Mouse (Mus musculus) neural tube, embryonic 15.5 days (tissue): ENCODE measurements at regions not wholly inside any gene's neighbourhood (a gene's known extent, or its start where the extent isn't known, plus 50 kb on each side); places are given as distances from the start of the nearest gene placed in this dataset.

Source experiments
- ATAC-seq: fragments of 200-750 bp; cut with Nextera tagmentation; 2 replicates; pipeline ENCODE4 v1.8.0; 2017; ENCODE audit warnings: mild to moderate bottlenecking, moderate TSS enrichment, moderate library complexity; ENCODE audit not compliant: low FRiP score
- H3K27ac ChIP-seq: fragments of 300-500 bp; sonication (generic); replicated peaks from 2 replicates; pipeline ENCODE4 v1.5.1; 2015; ENCODE audit warnings: mild to moderate bottlenecking, inconsistent platforms
- H3K27me3 ChIP-seq: fragments of 300-500 bp; sonication (generic); replicated peaks from 2 replicates; pipeline ENCODE4 v1.6.1; 2015; ENCODE audit warnings: inconsistent platforms
- H3K36me3 ChIP-seq: fragments of 300-500 bp; sonication (generic); 2 replicates; pipeline ENCODE4 v1.6.1; 2015; ENCODE audit warnings: inconsistent platforms
- H3K4me1 ChIP-seq: fragments of 300-500 bp; sonication (generic); 2 replicates; pipeline ENCODE4 v1.6.1; 2015; ENCODE audit warnings: inconsistent platforms
- H3K4me2 ChIP-seq: fragments of 300-500 bp; sonication (generic); 2 replicates; pipeline ENCODE4 v1.6.1; 2015; ENCODE audit warnings: inconsistent platforms, mild to moderate bottlenecking, moderate library complexity
- H3K4me3 ChIP-seq: fragments of 300-500 bp; sonication (generic); replicated peaks from 2 replicates; pipeline ENCODE4 v1.5.1; 2015; ENCODE audit warnings: mild to moderate bottlenecking, inconsistent platforms
- H3K9ac ChIP-seq: fragments of 300-500 bp; sonication (generic); replicated peaks from 2 replicates; pipeline ENCODE4 v1.6.1; 2015; ENCODE audit warnings: mild to moderate bottlenecking, inconsistent platforms
- H3K9me3 ChIP-seq: fragments of 300-500 bp; sonication (generic); replicated peaks from 2 replicates; pipeline ENCODE4 v1.6.1; 2016; ENCODE audit warnings: inconsistent platforms
- whole genome bisulfite sequencing: fragments of 180-500 bp; shearing (Covaris S2); methylation state at CpG from one replicate; pipeline ENCODE4 v1.1.7; 2015; ENCODE audit warnings: mixed read lengths; 5-methylcytosine and 5-hydroxymethylcytosine counted together

GRCm38 (mm10) chr2:3941496-3941895, 76.0 kb upstream of the Frmd4a start:
- WGBS = 86% methylated on average over 1 of the region's 1 CpGs

GRCm38 (mm10) chr2:3947432-3947831, 70.1 kb upstream of the Frmd4a start:
- no peak overlapping the region for H3K4me3 ChIP-seq
- no peak overlapping the region for H3K4me2 ChIP-seq
- ATAC-seq = no peak
- 91% methylated on average over 3 of the region's 3 CpGs for WGBS
- H3K27me3 ChIP-seq = no peaks in the 10 kb centered on the region
- no peaks in the 10 kb centered on the region for H3K36me3 ChIP-seq
- no peak overlapping the region for H3K27ac ChIP-seq
- H3K4me1 ChIP-seq = no peaks in the 10 kb centered on the region
- H3K9me3 ChIP-seq = no peaks in the 10 kb centered on the region
- no peak overlapping the region for H3K9ac ChIP-seq

More at GRCm38 (mm10) chr2:3941496-3941895, 76.0 kb upstream of the Frmd4a start:
- no peaks in the 10 kb centered on the region for H3K36me3 ChIP-seq
- H3K9me3 ChIP-seq = no peaks in the 10 kb centered on the region
- ATAC-seq = no peak
- no peaks in the 10 kb centered on the region for H3K27me3 ChIP-seq
- H3K9ac ChIP-seq = no peak overlapping the region
- no peak overlapping the region for H3K4me2 ChIP-seq
- no peaks in the 10 kb centered on the region for H3K4me1 ChIP-seq
- no peak overlapping the region for H3K27ac ChIP-seq
- H3K4me3 ChIP-seq = no peak overlapping the region

GRCm38 (mm10) chr2:3948331-3948730, 69.2 kb upstream of the Frmd4a start:
- no peaks in the 10 kb centered on the region for H3K4me1 ChIP-seq
- no peak overlapping the region for H3K27ac ChIP-seq
- no peaks in the 10 kb centered on the region for H3K27me3 ChIP-seq
- no peaks in the 10 kb centered on the region for H3K36me3 ChIP-seq
- no peaks in the 10 kb centered on the region for H3K9me3 ChIP-seq
- H3K4me3 ChIP-seq = no peak overlapping the region
- no peak overlapping the region for H3K4me2 ChIP-seq
- no peak for ATAC-seq
- 54% methylated on average over 1 of the region's 1 CpGs for WGBS
- no peak overlapping the region for H3K9ac ChIP-seq

GRCm38 (mm10) chr2:3957491-3957890, 60.0 kb upstream of the Frmd4a start:
- no peaks in the 10 kb centered on the region for H3K27me3 ChIP-seq
- ATAC-seq = no peak
- H3K9me3 ChIP-seq = no peaks in the 10 kb centered on the region
- H3K27ac ChIP-seq = no peak overlapping the region
- H3K4me1 ChIP-seq = no peaks in the 10 kb centered on the region
- H3K4me3 ChIP-seq = no peak overlapping the region
- H3K9ac ChIP-seq = no peak overlapping the region
- no peaks in the 10 kb centered on the region for H3K36me3 ChIP-seq
- H3K4me2 ChIP-seq = no peak overlapping the region

GRCm38 (mm10) chr2:3958065-3958641, 59.4 kb upstream of the Frmd4a start:
- Histone ChIP-seq H3K4me2 (peak overlapping the region; percentile 43), H3K9ac (no peak overlapping the region), H3K36me3 (no peaks in the 10 kb centered on the region), H3K4me3 (no peak overlapping the region), H3K27ac (no peak overlapping the region), H3K27me3 (no peaks in the 10 kb centered on the region), H3K9me3 (no peaks in the 10 kb centered on the region), H3K4me1 (no peaks in the 10 kb centered on the region)
- 27% methylated on average over 12 of the region's 12 CpGs for WGBS
- no peak for ATAC-seq

- Histone ChIP-seq H3K27ac (no peak overlapping the region), H3K4me1 (no peaks in the 10 kb centered on the region), H3K9ac (no peak overlapping the region), H3K4me3 (no peak overlapping the region), H3K27me3 (no peaks in the 10 kb centered on the region), H3K4me2 (no peak overlapping the region), H3K36me3 (no peaks in the 10 kb centered on the region), H3K9me3 (no peaks in the 10 kb centered on the region)
- ATAC-seq = no peak
- WGBS = 80% methylated on average over 4 of the region's 4 CpGs
These were observed 58.8 kb upstream of the Frmd4a start for GRCm38 (mm10) chr2:3958711-3959110.

GRCm38 (mm10) chr2:3959181-3959580, 58.3 kb upstream of the Frmd4a start:
- WGBS = 83% methylated on average over 1 of the region's 1 CpGs
- no peak for ATAC-seq

GRCm38 (mm10) chr2:3960213-3960612, 57.3 kb upstream of the Frmd4a start:
- Histone ChIP-seq H3K27me3 (no peaks in the 10 kb centered on the region), H3K9ac (no peak overlapping the region), H3K4me3 (no peak overlapping the region), H3K36me3 (no peaks in the 10 kb centered on the region), H3K4me2 (no peak overlapping the region), H3K9me3 (0 out of 2 replicates have a peak, but pooled peaks cover 3% of the 10 kb centered on the region), H3K27ac (no peak overlapping the region), H3K4me1 (no peaks in the 10 kb centered on the region)
- 80% methylated on average over 5 of the region's 5 CpGs for WGBS
- no peak for ATAC-seq

More at GRCm38 (mm10) chr2:3959181-3959580, 58.3 kb upstream of the Frmd4a start:
- Histone ChIP-seq H3K9ac (no peak overlapping the region), H3K9me3 (0 out of 2 replicates have a peak, but pooled peaks cover under 1% of the 10 kb centered on the region), H3K4me1 (no peaks in the 10 kb centered on the region), H3K27ac (no peak overlapping the region), H3K27me3 (no peaks in the 10 kb centered on the region), H3K4me2 (no peak overlapping the region), H3K36me3 (no peaks in the 10 kb centered on the region), H3K4me3 (no peak overlapping the region)

GRCm38 (mm10) chr2:3964351-3964750, 53.2 kb upstream of the Frmd4a start:
- whole genome bisulfite sequencing = 82% methylated on average over 4 of the region's 4 CpGs
- Histone ChIP-seq H3K4me3 (no peak overlapping the region), H3K27ac (no peak overlapping the region), H3K4me1 (no peaks in the 10 kb centered on the region), H3K4me2 (no peak overlapping the region), H3K27me3 (no peaks in the 10 kb centered on the region), H3K9ac (no peak overlapping the region), H3K36me3 (no peaks in the 10 kb centered on the region), H3K9me3 (peaks cover 3% of the 10 kb centered on the region; the same call in 1 of the 2 replicates)
- ATAC-seq = peak; percentile 100
